Mouse (Mus musculus) lung, adult 2 months (tissue): ENCODE results near the gene Nav3. TPM values are rescaled to one million over a fixed set of nuclear protein-coding genes. Genes with fewer than 3 reads are reported as not detected.
"Not testable (repeated sequence)": the region's sequence is repeated elsewhere in the genome, so short reads cannot be mapped to it uniquely, and the experiment has no call there.

Experiments used
- DNase-seq: peaks from one replicate; pipeline ENCODE4 v3.0.0; 2022
- H3K4me1 ChIP-seq: fragments of 200-500 bp; 2 replicates; pipeline ENCODE4 v1.6.1; 2011; ENCODE audit warnings: low read length; ENCODE audit not compliant: control insufficient read depth, insufficient read depth
- H3K4me3 ChIP-seq: fragments of 200-500 bp; replicated peaks from 2 replicates; pipeline ENCODE3; 2011; ENCODE audit warnings: low read depth, mild to moderate bottlenecking, control low read depth, low read length; ENCODE audit errors: extremely low read depth
- CTCF ChIP-seq: fragments of 200-500 bp; IDR thresholded peaks from 2 replicates; pipeline ENCODE4 v1.5.1; 2011; ENCODE audit warnings: mild to moderate bottlenecking, low read length, control low read depth; ENCODE audit not compliant: insufficient read depth
- POLR2A ChIP-seq: fragments of 200-500 bp; IDR thresholded peaks from 2 replicates; pipeline ENCODE4 v1.6.1; 2011; ENCODE audit warnings: low read depth, mild to moderate bottlenecking, control low read depth, low read length, borderline replicate concordance; ENCODE audit errors: extremely low read depth
- WGBS: fragments of 180-500 bp; shearing (Covaris S2); methylation state at CpG from one replicate; pipeline ENCODE4 v1.1.7; 2018; 5-methylcytosine and 5-hydroxymethylcytosine counted together
- polyA plus RNA-seq: library from polyadenylated mRNA; depleted of rRNA; stranded (reverse); fragments of >200 nt; gene quantifications from 2 replicates; pipeline ENCODE4 v1.2.3, GENCODE M21; 2012

The Nav3 gene
- polyA plus RNA-seq, 1 experiment: 0.84 TPM

DNA sequence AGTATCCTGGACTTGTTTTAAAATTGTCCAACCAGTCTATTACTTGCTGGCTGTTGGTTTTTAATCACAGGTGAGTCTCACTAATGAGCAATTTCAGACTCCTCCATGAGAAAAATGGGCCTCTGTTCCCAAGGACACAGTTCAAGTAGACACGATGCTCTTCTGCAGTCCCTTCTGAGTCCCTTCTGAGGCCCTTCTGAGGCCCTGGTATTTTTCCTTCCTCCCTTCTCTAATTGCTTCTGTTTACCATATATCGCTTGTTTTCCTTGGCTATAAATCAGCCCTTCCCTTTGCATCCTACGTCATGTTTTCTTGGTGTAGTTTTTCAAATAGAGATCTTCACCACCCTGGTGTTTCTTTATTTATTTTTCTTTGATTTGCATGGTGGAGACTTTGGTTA is 433.9 kb downstream of the Nav3 start:
- TF ChIP-seq POLR2A (no peak), CTCF (no peak)
- Histone ChIP-seq H3K4me3 (no peak overlapping the region), H3K4me1 (no peaks in the 10 kb centered on the region)
- 79% methylated on average over 3 of the region's 3 CpGs for WGBS
- DNase-seq: no peak

DNA sequence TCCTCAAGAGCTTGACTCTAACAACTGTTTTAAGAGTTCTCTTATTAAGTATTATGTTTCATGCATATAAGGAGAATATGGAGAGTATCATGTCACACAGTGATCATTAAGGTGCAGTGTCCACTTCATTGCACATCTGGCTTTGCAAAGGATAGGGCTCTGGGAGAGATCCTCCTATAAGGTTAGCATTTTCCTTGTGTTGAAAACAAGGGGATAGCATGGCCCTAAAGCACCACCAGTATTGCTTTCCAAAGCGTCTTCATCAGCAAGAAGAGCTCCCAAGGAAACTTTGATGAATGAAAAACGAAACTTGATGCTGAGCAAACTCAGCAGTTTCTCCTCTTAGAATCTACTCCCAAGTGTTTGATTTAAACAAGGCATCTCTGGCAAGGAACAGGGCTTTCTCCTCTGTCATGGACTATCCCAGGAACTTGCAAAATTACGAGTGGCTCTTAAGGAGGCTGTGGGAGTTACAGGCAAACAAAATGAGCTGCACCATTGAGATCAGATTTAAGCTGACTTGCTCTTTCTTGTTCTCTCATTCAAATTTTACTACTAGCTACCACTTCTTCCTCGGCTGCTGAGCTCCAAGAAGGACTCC is 436.6 kb downstream of the Nav3 start:
- TF ChIP-seq POLR2A (no peak), CTCF (no peak)
- Histone ChIP-seq H3K4me1 (no peaks in the 10 kb centered on the region), H3K4me3 (no peak overlapping the region)
- WGBS: 50% methylated on average over 4 of the region's 4 CpGs
- no peak for DNase-seq

GRCm38 (mm10) chr10:110001328-110001727 is 454.7 kb downstream of the Nav3 start:
- not testable (repeated sequence) for H3K4me3 ChIP-seq, H3K4me1 ChIP-seq, DNase-seq
- WGBS: 78% methylated on average over 5 of the region's 5 CpGs

GRCm38 (mm10) chr10:110000755-110001247 is 455.2 kb downstream of the Nav3 start:
- TF ChIP-seq CTCF (no peak), POLR2A (no peak)
- DNase-seq: no peak
- H3K4me1 ChIP-seq: no peaks in the 10 kb centered on the region; the same call in 1 of the 2 replicates
- 20% methylated on average over 3 of the region's 3 CpGs for WGBS
- H3K4me3 ChIP-seq: no peak overlapping the region

DNA sequence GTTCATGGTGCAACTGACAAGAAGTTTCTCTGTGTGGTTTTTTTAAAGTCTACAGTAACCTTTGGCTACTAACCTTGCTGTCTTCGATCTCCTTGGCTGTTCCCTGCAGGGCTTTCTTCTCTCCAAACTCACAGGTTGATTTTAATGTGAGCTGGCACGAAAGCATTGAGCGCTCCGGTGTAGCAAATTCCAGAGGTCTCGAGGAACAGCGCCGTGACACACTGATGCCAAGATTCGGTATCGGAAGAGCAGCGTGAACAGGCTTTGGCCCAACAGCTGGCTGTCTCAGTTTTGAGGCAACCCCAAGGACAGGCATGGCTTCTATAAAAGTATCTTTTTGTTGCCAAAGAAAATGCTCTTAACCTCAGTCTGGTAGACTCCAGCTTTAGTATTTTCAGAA is 456.1 kb downstream of the Nav3 start:
- 70% methylated on average over 10 of the region's 10 CpGs for WGBS
- no peak overlapping the region for H3K4me3 ChIP-seq
- TF ChIP-seq CTCF: no peak
- no peak for TF ChIP-seq POLR2A

GRCm38 (mm10) chr10:109994302-109994701 is 461.7 kb downstream of the Nav3 start:
- DNase-seq: no peak
- WGBS: 74% methylated on average over 5 of the region's 5 CpGs
- Histone ChIP-seq H3K4me3 (no peak overlapping the region), H3K4me1 (no peaks in the 10 kb centered on the region)
- TF ChIP-seq CTCF (no peak), POLR2A (no peak)

More for the DNA sequence above, 456.1 kb downstream of the Nav3 start:
- no peaks in the 10 kb centered on the region; the same call in 1 of the 2 replicates for H3K4me1 ChIP-seq
- no peak for DNase-seq

DNA sequence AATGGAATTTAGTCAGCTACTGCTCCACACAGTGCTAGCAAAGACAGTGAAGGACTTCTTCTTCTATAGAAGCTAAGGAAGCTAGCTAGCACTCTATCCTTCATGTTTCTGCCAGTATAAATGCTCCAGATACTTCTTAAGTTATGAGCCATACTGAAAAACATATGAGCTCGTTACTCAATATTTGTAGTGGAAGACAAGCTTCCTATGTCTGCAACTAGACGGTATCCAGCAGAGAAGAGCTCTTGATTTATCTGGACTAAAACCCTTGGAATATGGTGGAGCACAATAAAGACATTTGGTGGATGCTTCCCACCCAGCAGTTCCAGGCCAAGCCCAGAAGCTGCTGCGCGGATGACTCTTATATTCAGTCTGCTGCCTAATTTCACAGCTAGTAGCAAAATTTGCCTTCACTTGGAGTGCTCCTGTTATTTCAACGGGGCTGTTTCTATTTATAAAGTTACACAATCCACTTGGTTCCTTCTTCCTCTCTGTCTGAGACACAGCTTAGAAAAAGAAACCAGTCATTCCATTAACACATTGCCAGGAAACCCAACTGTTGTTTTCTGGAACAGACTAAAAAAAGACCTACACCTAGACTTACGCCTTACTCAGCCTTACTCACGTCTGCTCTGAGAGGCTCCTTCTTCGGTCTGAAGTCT is 470.0 kb downstream of the Nav3 start:
- Histone ChIP-seq H3K4me1 (no peaks in the 10 kb centered on the region; the same call in 1 of the 2 replicates), H3K4me3 (no peak overlapping the region)
- DNase-seq: no peak
- TF ChIP-seq POLR2A (no peak), CTCF (no peak)
- 36% methylated on average over 8 of the region's 8 CpGs for WGBS

DNA sequence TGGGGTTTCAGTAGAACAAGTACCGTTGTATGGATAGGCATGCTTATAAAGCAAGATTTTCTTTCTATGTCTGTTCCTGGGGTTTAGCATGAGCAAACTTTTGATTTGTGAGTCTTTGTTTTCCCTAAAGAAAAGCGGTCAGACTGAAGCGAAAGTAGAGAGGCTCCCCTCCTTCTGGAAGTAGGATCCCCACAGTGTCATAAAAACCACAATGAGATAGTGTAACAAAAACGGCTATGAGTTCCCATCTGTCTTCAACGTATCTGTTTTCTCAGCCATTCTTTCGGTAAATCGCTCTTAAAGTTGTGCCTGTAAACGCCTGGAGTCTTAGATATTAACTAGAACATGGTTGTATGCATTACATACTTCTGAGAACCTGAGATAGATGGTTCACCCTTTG is 479.7 kb downstream of the Nav3 start:
- Histone ChIP-seq H3K4me3 (no peak overlapping the region), H3K4me1 (no peaks in the 10 kb centered on the region)
- 87% methylated on average over 8 of the region's 8 CpGs for WGBS
- TF ChIP-seq CTCF (no peak), POLR2A (no peak)
- no peak for DNase-seq

- TF ChIP-seq CTCF: no peak
- TF ChIP-seq POLR2A: no peak
- Histone ChIP-seq H3K4me3 (no peak overlapping the region), H3K4me1 (no peaks in the 10 kb centered on the region)
- WGBS: 78% methylated on average over 4 of the region's 4 CpGs
- DNase-seq: no peak
Observed at GRCm38 (mm10) chr10:109974177-109974576, 481.8 kb downstream of the Nav3 start.

DNA sequence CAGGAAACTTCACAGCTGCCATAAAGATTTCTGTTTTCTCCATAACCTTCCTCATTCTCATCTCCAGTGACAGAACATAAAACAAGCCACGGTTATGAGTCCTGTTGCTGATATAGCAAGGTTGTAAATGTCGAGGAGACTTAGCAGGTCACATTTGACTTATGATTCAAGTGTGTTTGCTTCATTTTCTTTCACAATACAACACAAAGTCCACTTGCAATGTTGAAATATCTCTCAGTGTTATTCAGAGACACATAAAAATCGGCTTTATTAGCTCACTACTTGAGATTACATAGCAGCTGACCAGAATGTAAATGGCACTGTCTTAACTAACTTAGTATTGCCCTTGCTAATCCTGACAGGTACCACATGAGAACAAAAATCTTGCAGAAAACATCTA is 482.5 kb downstream of the Nav3 start:
- WGBS: 47% methylated on average over 3 of the region's 3 CpGs
- Histone ChIP-seq H3K4me1 (no peaks in the 10 kb centered on the region), H3K4me3 (no peak overlapping the region)
- no peak for DNase-seq
- TF ChIP-seq CTCF (no peak), POLR2A (no peak)
